Mouse (Mus musculus) neural tube, embryonic 12.5 days (tissue): ENCODE measurements around the gene Olfr494. TPM values are rescaled to one million over a fixed set of nuclear protein-coding genes. Genes with fewer than 3 reads are reported as not detected.

Experiments used
- ATAC-seq: fragments of 200-750 bp; cut with Nextera tagmentation; 2 replicates; pipeline ENCODE4 v1.8.0; 2017; ENCODE audit warnings: low read depth, mild to moderate bottlenecking, moderate TSS enrichment, moderate library complexity; ENCODE audit not compliant: low FRiP score
- H3K27ac ChIP-seq: fragments of 300-500 bp; sonication (generic); 2 replicates; pipeline ENCODE4 v1.5.1; 2016
- H3K27me3 ChIP-seq: fragments of 300-500 bp; sonication (generic); replicated peaks from 2 replicates; pipeline ENCODE4 v1.6.1; 2016; ENCODE audit warnings: mild to moderate bottlenecking
- H3K36me3 ChIP-seq: fragments of 300-500 bp; sonication (generic); 2 replicates; pipeline ENCODE4 v1.6.1; 2016; ENCODE audit warnings: mild to moderate bottlenecking
- H3K4me1 ChIP-seq: fragments of 300-500 bp; sonication (generic); 2 replicates; pipeline ENCODE4 v1.6.1; 2016
- H3K4me2 ChIP-seq: fragments of 300-500 bp; sonication (generic); replicated peaks from 2 replicates; pipeline ENCODE4 v1.6.1; 2016; ENCODE audit warnings: mild to moderate bottlenecking
- H3K4me3 ChIP-seq: fragments of 300-500 bp; sonication (generic); 2 replicates; pipeline ENCODE4 v1.5.1; 2016
- H3K9ac ChIP-seq: fragments of 300-500 bp; sonication (generic); 2 replicates; pipeline ENCODE4 v1.6.1; 2016; ENCODE audit warnings: mild to moderate bottlenecking
- H3K9me3 ChIP-seq: fragments of 300-500 bp; sonication (generic); 2 replicates; pipeline ENCODE4 v1.6.1; 2016; ENCODE audit warnings: mild to moderate bottlenecking
- WGBS: fragments of 180-500 bp; shearing (Covaris S2); methylation state at CpG from one replicate; pipeline ENCODE4 v1.1.7; 2016; 5-methylcytosine and 5-hydroxymethylcytosine counted together
- polyA plus RNA-seq: library from polyadenylated mRNA; unstranded; fragments of >200 nt; fragmentation: Nextera tagmentation; extraction: Ambion mirVana; gene quantifications from 2 replicates; pipeline ENCODE4 v1.2.1, GENCODE M21; 2016

The Olfr494 gene
- polyA plus RNA-seq: not detected in 2 replicates

GRCm38 (mm10) chr7:108365035-108365434, at the start of gene Olfr494:
TSS of gene Olfr494 (plus strand) at chr7:108365335.
- no peak for ATAC-seq
- Histone ChIP-seq H3K4me3 (no peak within 1 kb of the TSS), H3K9me3 (no peaks in the 10 kb centered on the region), H3K4me2 (no peak within 1 kb of the TSS), H3K27me3 (no peaks in the 10 kb centered on the region), H3K9ac (no peak within 1 kb of the TSS), H3K4me1 (no peaks in the 10 kb centered on the region), H3K27ac (no peak within 1 kb of the TSS), H3K36me3 (no peaks in the 10 kb centered on the region)
- 85% methylated on average over 3 of the region's 3 CpGs for WGBS

GRCm38 (mm10) chr7:108323574-108323973, 41.6 kb upstream of the Olfr494 start, which contains the start of gene Olfr492:
TSS of gene Olfr492 (minus strand) at chr7:108323674.
- Histone ChIP-seq H3K36me3 (no peaks in the 10 kb centered on the region), H3K4me2 (no peak within 1 kb of the TSS), H3K9me3 (no peaks in the 10 kb centered on the region), H3K4me1 (no peaks in the 10 kb centered on the region), H3K27me3 (no peaks in the 10 kb centered on the region), H3K27ac (no peak within 1 kb of the TSS), H3K4me3 (no peak within 1 kb of the TSS), H3K9ac (no peak within 1 kb of the TSS)
- no peak for ATAC-seq
- WGBS: 89% methylated on average over 2 of the region's 2 CpGs

- H3K27me3 ChIP-seq: no peaks in the 10 kb centered on the region
- no peaks in the 10 kb centered on the region for H3K4me1 ChIP-seq
- no peak within 1 kb of the TSS for H3K27ac ChIP-seq
- WGBS: 75% methylated on average over 1 of the region's 1 CpGs
- H3K36me3 ChIP-seq: no peaks in the 10 kb centered on the region
- H3K9me3 ChIP-seq: no peaks in the 10 kb centered on the region
- ATAC-seq: no peak
- no peak within 1 kb of the TSS for H3K4me2 ChIP-seq
- H3K9ac ChIP-seq: no peak within 1 kb of the TSS
- no peak within 1 kb of the TSS for H3K4me3 ChIP-seq
Measured at GRCm38 (mm10) chr7:108346879-108347278, 18.3 kb upstream of the Olfr494 start, which contains the start of gene Olfr493. TSS of gene Olfr493 (minus strand) at chr7:108346979.

- 74% methylated on average over 1 of the region's 1 CpGs for WGBS
Measured at GRCm38 (mm10) chr7:108392867-108393266, 27.7 kb downstream of the Olfr494 start, which contains the start of gene Olfr495. TSS of gene Olfr495 (plus strand) at chr7:108393167.

More at GRCm38 (mm10) chr7:108392867-108393266, 27.7 kb downstream of the Olfr494 start, which contains the start of gene Olfr495:
- ATAC-seq: no peak
- no peaks in the 10 kb centered on the region for H3K36me3 ChIP-seq
- no peaks in the 10 kb centered on the region for H3K9me3 ChIP-seq
- H3K9ac ChIP-seq: no peak within 1 kb of the TSS
- no peaks in the 10 kb centered on the region for H3K27me3 ChIP-seq
- H3K27ac ChIP-seq: no peak within 1 kb of the TSS
- H3K4me2 ChIP-seq: no peak within 1 kb of the TSS
- no peaks in the 10 kb centered on the region for H3K4me1 ChIP-seq
- no peak within 1 kb of the TSS for H3K4me3 ChIP-seq

Other genes with a start within 250 kb of the Olfr494 start
- not detected in 2 replicates for gene Olfr484, start 237.9 kb upstream of the Olfr494 start, polyA plus RNA-seq
- not detected in 2 replicates for gene Olfr485, start 205.5 kb upstream of the Olfr494 start, polyA plus RNA-seq
- not detected in 2 replicates for gene Olfr486, start 192.6 kb upstream of the Olfr494 start, polyA plus RNA-seq
- gene Olfr487, start 150.7 kb upstream of the Olfr494 start, polyA plus RNA-seq: not detected in 2 replicates
- gene Olfr488, start 107.0 kb upstream of the Olfr494 start, polyA plus RNA-seq: not detected in 2 replicates
- not detected in 2 replicates for gene Olfr490, start 76.4 kb upstream of the Olfr494 start, polyA plus RNA-seq
- gene Olfr491, start 51.9 kb upstream of the Olfr494 start, polyA plus RNA-seq: not detected in 2 replicates
- not detected in 2 replicates for gene Olfr492, start 41.7 kb upstream of the Olfr494 start, polyA plus RNA-seq
- not detected in 2 replicates for gene Olfr493, start 18.4 kb upstream of the Olfr494 start, polyA plus RNA-seq
- not detected in 2 replicates for gene Olfr495, start 27.8 kb downstream of the Olfr494 start, polyA plus RNA-seq
- not detected in 2 replicates for gene Olfr497, start 55.1 kb downstream of the Olfr494 start, polyA plus RNA-seq
- gene Olfr498, start 100.0 kb downstream of the Olfr494 start, polyA plus RNA-seq: not detected in 2 replicates
- gene Olfr502, start 159.7 kb downstream of the Olfr494 start, polyA plus RNA-seq: not detected in 2 replicates
- not detected in 2 replicates for gene Olfr503, start 179.2 kb downstream of the Olfr494 start, polyA plus RNA-seq
- gene Olfr504, start 200.5 kb downstream of the Olfr494 start, polyA plus RNA-seq: not detected in 2 replicates
- gene Olfr506, start 245.5 kb downstream of the Olfr494 start, polyA plus RNA-seq: not detected in 2 replicates